Mouse (Mus musculus) hindbrain, embryonic 14.5 days (tissue): Measurements from ENCODE around the gene Hes5. TPM values are rescaled to one million over a fixed set of nuclear protein-coding genes. Genes with fewer than 3 reads are reported as not detected.

Source experiments
- ATAC-seq: fragments of 200-750 bp; cut with Nextera tagmentation; 2 replicates; pipeline ENCODE4 v1.8.0; 2017; ENCODE audit warnings: moderate number of reproducible peaks, mild to moderate bottlenecking, moderate TSS enrichment, moderate library complexity; ENCODE audit not compliant: low FRiP score
- DNase-seq: peaks from one replicate; pipeline ENCODE4 v3.0.0-alpha.2; 2015; ENCODE audit warnings: low spot score
- H3K27ac ChIP-seq: fragments of 300-500 bp; sonication (generic); 2 replicates; pipeline ENCODE4 v1.5.1; 2014; ENCODE audit warnings: mild to moderate bottlenecking, moderate library complexity
- H3K27me3 ChIP-seq: fragments of 300-500 bp; sonication (generic); 2 replicates; pipeline ENCODE4 v1.6.1; 2014; ENCODE audit warnings: mild to moderate bottlenecking, low read length, mixed read lengths; ENCODE audit not compliant: control insufficient read depth, insufficient read depth
- H3K36me3 ChIP-seq: fragments of 300-500 bp; sonication (generic); replicated peaks from 2 replicates; pipeline ENCODE4 v1.6.1; 2014; ENCODE audit not compliant: control insufficient read depth, insufficient read depth
- H3K4me1 ChIP-seq: fragments of 300-500 bp; sonication (generic); replicated peaks from 2 replicates; pipeline ENCODE4 v1.6.1; 2014; ENCODE audit warnings: antibody characterized with exemption, low read length, mixed read lengths; ENCODE audit not compliant: control insufficient read depth, insufficient read depth
- H3K4me2 ChIP-seq: fragments of 300-500 bp; sonication (generic); replicated peaks from 2 replicates; pipeline ENCODE4 v1.6.1; 2014; ENCODE audit warnings: mild to moderate bottlenecking, moderate library complexity
- H3K4me3 ChIP-seq: fragments of 300-500 bp; sonication (generic); replicated peaks from 2 replicates; pipeline ENCODE4 v1.5.1; 2014; ENCODE audit warnings: mild to moderate bottlenecking, low read length
- H3K9ac ChIP-seq: fragments of 300-500 bp; sonication (generic); 2 replicates; pipeline ENCODE4 v1.6.1; 2014
- H3K9me3 ChIP-seq: fragments of 300-500 bp; sonication (generic); 2 replicates; pipeline ENCODE4 v1.6.1; 2016; ENCODE audit warnings: low read length; ENCODE audit not compliant: control insufficient read depth
- WGBS: fragments of 180-500 bp; shearing (Covaris S2); extraction: QIAGEN DNeasy Blood & Tissue Kit; methylation state at CpG from one replicate; pipeline ENCODE4 v1.1.7; 2014; 5-methylcytosine and 5-hydroxymethylcytosine counted together
- polyA plus RNA-seq: library from polyadenylated mRNA; unstranded; fragments of >200 nt; fragmentation: Nextera tagmentation; extraction: Ambion mirVana; gene quantifications from 2 replicates; pipeline ENCODE4 v1.2.1, GENCODE M21; 2014

Gene Hes5
- polyA plus RNA-seq, 1 experiment from 2014 or later = 70.0 TPM

DNA sequence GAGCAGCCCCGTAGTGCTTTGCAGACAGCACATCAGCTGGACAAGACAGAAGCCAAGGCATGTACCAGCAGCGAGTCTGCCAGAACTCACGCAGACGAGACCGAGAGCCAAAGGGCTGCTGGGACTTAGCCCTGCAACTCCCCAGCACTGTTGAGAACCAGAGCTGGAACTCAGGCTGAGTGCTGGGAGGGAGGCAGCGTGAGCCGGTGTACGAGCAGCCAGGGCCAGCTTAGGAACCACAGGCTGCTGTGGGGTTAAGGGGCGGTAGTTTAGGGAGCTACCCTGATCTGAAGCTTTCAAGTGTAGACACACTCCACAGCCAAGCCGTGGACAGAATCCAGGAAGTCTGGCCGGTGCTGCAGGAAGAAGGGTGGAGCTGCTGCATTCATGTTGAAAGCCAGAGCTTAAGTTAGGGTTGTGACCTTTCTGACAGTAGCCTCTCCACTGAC is 13.5 kb downstream of the Hes5 start:
- Histone ChIP-seq H3K36me3 (peaks cover 99% of the 10 kb centered on the region), H3K4me3 (no peak overlapping the region), H3K9ac (no peak overlapping the region), H3K9me3 (no peaks in the 10 kb centered on the region), H3K27ac (no peak overlapping the region), H3K4me2 (no peak overlapping the region), H3K4me1 (no peaks in the 10 kb centered on the region), H3K27me3 (no peaks in the 10 kb centered on the region)
- DNase-seq (no peak), ATAC-seq (no peak)
- WGBS = 88% methylated on average over 11 of the region's 11 CpGs

- Histone ChIP-seq H3K4me1 (0 out of 2 replicates have a peak, but pooled peaks cover 4% of the 10 kb centered on the region), H3K9ac (no peak overlapping the region), H3K36me3 (peaks cover 63% of the 10 kb centered on the region), H3K4me3 (no peak overlapping the region), H3K4me2 (no peak overlapping the region), H3K27ac (no peak overlapping the region), H3K27me3 (no peaks in the 10 kb centered on the region), H3K9me3 (no peaks in the 10 kb centered on the region)
- ATAC-seq (no peak), DNase-seq (no peak)
- 93% methylated on average over 4 of the region's 4 CpGs for WGBS
Observed at GRCm38 (mm10) chr4:154980110-154980509, 19.4 kb downstream of the Hes5 start.

DNA sequence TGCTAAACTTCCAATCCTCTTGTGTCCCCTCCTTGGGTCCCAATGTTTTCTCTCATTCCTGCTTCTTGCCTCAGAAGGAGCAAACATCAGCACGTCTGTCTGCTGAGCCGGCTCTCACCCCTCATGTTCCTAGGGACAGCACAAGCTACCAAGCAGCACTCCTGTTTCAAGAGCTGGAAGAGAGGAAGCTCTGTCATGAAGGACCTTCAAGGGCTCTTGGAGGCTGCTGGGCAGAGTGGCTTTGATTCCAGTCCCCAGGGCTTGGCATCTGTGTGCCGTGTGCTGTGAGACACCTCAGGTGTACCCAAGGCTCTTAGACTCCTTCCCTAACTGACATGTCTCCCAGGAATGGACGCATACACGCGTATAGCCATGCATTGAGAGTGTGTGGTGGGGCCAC is 20.4 kb downstream of the Hes5 start:
- Histone ChIP-seq H3K9me3 (no peaks in the 10 kb centered on the region), H3K4me2 (no peak overlapping the region), H3K4me3 (no peak overlapping the region), H3K9ac (no peak overlapping the region), H3K27me3 (no peaks in the 10 kb centered on the region), H3K4me1 (0 out of 2 replicates have a peak, but pooled peaks cover 9% of the 10 kb centered on the region), H3K36me3 (peaks cover 54% of the 10 kb centered on the region), H3K27ac (no peak overlapping the region)
- 87% methylated on average over 6 of the region's 6 CpGs for WGBS
- ATAC-seq (no peak), DNase-seq (no peak)

DNA sequence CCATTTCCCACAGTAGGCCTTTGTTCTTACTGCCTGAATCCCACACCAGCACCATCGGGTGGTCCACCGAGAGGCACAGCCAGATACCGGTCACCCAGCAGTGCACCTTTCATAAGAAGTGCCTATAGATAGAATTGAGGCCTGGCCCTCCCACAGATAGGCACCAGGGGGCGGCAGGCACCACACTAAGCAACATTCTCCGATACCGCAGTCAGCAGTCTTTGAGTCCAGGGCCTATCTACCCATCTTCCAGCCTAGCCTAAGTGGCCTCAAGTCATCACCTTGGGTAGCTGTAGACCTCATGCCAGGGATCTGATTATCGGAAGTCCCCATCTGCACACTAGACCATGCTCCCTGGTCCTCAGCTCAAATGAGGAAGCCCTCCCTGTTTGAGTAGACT is 20.8 kb downstream of the Hes5 start:
- Histone ChIP-seq H3K36me3 (peaks cover 49% of the 10 kb centered on the region), H3K4me2 (no peak overlapping the region)
- peak; percentile 78 for DNase-seq

DNA sequence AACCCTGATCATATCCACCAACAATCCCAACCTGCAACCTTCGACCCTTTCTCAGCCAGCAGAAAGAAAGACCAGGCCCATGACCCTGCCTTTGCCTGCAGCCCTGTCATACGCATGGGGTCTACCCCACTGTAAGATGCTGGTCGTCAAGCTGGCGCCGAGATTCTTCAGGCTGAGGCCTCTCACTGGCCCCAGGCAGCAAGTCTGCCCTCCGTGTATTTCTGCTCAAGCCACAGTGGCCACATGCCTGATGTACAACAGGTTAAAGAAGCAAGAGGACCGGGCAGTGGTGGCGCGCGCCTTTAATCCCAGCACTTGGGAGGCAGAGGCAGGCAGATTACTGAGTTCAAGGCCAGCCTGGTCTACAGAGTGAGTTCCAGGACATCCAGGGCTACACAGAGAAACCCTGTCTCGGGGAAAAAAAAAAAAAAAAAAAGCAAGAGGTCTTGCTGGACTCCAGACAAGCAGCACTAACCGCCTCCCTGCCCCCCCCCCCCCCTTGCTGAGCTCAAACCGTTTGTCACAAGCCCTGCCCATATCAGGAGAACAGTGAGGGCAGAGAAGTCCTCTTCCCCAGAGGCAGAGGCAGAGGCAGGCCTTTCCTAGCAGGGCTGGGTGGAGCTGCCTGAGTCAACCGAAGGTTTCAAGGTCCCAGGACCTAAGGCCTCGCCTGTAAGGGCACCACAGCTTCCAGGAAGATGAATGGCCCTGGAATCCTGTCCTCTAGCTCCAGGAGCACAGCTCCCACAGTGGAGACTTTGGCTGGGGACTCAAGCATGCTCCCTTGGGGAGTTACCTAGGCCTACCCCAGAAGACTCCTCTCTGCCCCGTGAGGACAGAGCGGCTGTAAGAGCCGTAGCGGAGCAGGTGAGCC is 21.8 kb downstream of the Hes5 start:
- no peaks in the 10 kb centered on the region for H3K27me3 ChIP-seq
- H3K27ac ChIP-seq = no peak overlapping the region
- DNase-seq (no peak), ATAC-seq (no peak)
- H3K4me3 ChIP-seq = no peak overlapping the region
- H3K4me1 ChIP-seq = 0 out of 2 replicates have a peak, but pooled peaks cover 11% of the 10 kb centered on the region
- H3K4me2 ChIP-seq = no peak overlapping the region
- H3K36me3 ChIP-seq = peaks cover 40% of the 10 kb centered on the region
- WGBS = 74% methylated on average over 19 of the region's 19 CpGs
- no peak overlapping the region for H3K9ac ChIP-seq
- no peaks in the 10 kb centered on the region for H3K9me3 ChIP-seq

More for the DNA sequence above, 20.8 kb downstream of the Hes5 start:
- WGBS = 51% methylated on average over 7 of the region's 7 CpGs
- ATAC-seq = peak; percentile 65
- H3K9me3 ChIP-seq = no peaks in the 10 kb centered on the region
- 0 out of 2 replicates have a peak, but pooled peaks cover 11% of the 10 kb centered on the region for H3K4me1 ChIP-seq
- H3K27me3 ChIP-seq = no peaks in the 10 kb centered on the region
- no peak overlapping the region for H3K27ac ChIP-seq
- H3K4me3 ChIP-seq = no peak overlapping the region
- no peak overlapping the region for H3K9ac ChIP-seq

DNA sequence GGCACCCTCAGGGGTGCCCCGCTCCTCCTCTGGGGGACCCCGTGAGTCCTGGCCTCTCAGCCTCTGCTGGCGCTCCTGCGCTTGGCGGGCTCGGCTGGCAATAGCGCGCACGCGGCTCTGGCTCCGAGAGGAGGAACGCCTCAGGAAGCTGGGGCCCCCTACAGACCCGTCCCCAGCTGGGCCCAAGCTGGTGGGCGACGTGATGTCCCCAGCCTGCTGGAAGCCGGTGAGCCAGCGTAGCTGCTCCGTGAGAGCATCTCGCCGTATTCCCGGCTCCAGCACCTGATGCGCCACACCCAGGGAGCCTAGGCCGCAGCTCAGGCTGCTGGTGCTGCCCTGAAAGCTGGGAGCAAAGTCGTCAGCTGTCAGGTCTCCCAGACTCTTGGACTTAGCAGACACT is 23.0 kb downstream of the Hes5 start:
- H3K4me2 ChIP-seq = 0 out of 2 replicates have a peak overlapping the region, but pooled peaks have one; percentile 7
- no peaks in the 10 kb centered on the region for H3K27me3 ChIP-seq
- 19% methylated on average over 24 of the region's 24 CpGs for WGBS
- H3K4me1 ChIP-seq = 0 out of 2 replicates have a peak, but pooled peaks cover 11% of the 10 kb centered on the region
- ATAC-seq (no peak), DNase-seq (no peak)
- H3K36me3 ChIP-seq = peaks cover 27% of the 10 kb centered on the region
- no peak overlapping the region for H3K27ac ChIP-seq
- peak overlapping the region; percentile 36 for H3K9ac ChIP-seq
- H3K9me3 ChIP-seq = no peaks in the 10 kb centered on the region
- H3K4me3 ChIP-seq = no peak overlapping the region

DNA sequence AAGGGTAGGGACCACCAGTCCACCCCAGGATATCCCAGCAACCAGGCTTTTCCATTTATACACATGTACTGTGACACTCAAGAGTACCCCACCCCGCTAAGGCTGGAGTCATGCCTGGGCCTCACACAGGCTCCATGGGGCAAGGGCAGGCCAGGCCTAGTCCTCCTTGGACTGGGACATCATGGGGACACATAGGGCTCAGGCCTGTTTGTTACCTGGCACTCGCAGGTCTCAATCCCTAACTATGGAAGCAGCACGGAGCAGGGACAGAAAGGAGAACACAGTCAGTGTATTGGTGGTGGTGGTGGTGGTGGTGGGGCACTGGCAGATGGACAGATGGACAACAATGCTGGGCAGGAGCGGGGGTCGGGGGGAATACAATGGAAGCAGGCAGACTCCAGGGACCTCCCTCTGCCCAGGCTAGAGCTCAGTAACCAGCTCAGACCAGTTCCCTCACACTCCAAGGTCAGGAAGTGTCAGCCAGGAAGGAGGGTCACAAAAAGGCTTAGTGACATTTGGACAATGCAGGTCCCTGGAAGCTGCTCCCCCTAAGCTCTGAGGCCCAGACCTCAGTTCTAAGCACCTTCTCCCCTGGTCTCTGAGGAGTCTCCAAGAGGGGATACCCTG is 24.5 kb downstream of the Hes5 start:
- no peak for DNase-seq
- Histone ChIP-seq H3K4me2 (no peak overlapping the region), H3K36me3 (peaks cover 12% of the 10 kb centered on the region), H3K4me3 (no peak overlapping the region), H3K27ac (no peak overlapping the region), H3K27me3 (no peaks in the 10 kb centered on the region), H3K9ac (no peak overlapping the region), H3K4me1 (0 out of 2 replicates have a peak, but pooled peaks cover 11% of the 10 kb centered on the region), H3K9me3 (no peaks in the 10 kb centered on the region)
- no peak for ATAC-seq
- 61% methylated on average over 5 of the region's 5 CpGs for WGBS

- ATAC-seq (no peak), DNase-seq (peak; percentile 59)
- H3K36me3 ChIP-seq = peaks cover 4% of the 10 kb centered on the region
- H3K9me3 ChIP-seq = no peaks in the 10 kb centered on the region
- H3K4me3 ChIP-seq = no peak overlapping the region
- no peak overlapping the region for H3K27ac ChIP-seq
- no peaks in the 10 kb centered on the region for H3K27me3 ChIP-seq
- no peak overlapping the region for H3K4me2 ChIP-seq
- H3K9ac ChIP-seq = peak overlapping the region; percentile 40
- WGBS = 19% methylated on average over 17 of the region's 17 CpGs
- H3K4me1 ChIP-seq = 0 out of 2 replicates have a peak, but pooled peaks cover 11% of the 10 kb centered on the region
Observed at GRCm38 (mm10) chr4:154986096-154986495, 25.4 kb downstream of the Hes5 start.

DNA sequence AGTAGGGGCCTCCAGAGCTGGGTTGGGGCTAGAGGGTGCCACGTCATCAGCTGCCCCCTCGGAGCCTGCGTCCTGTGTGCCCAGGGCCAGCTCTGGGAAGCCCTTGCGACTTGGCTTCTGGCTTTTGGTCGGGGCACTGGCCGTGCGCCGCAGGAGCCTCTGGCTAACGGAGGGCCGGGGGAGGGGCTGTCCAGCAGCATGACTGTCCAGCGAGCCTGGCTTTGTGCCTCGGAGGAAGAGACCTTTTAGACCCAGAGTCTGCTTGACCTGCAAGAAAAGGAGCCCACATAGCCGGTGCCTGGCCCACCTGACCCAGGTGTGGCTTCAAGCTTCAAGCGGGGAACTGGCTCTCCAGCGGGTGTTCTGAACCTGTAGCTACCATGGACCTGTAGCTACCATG is 26.0 kb downstream of the Hes5 start:
- Histone ChIP-seq H3K27ac (no peak overlapping the region), H3K36me3 (no peaks in the 10 kb centered on the region), H3K4me3 (no peak overlapping the region), H3K9ac (no peak overlapping the region), H3K4me2 (no peak overlapping the region), H3K27me3 (no peaks in the 10 kb centered on the region), H3K4me1 (0 out of 2 replicates have a peak, but pooled peaks cover 11% of the 10 kb centered on the region), H3K9me3 (no peaks in the 10 kb centered on the region)
- no peak for ATAC-seq
- DNase-seq = no peak
- 64% methylated on average over 15 of the region's 15 CpGs for WGBS
